Mouse (Mus musculus) forebrain, embryonic 10.5 days (tissue): ENCODE results near the gene Zfp637. TPM values are rescaled to one million over a fixed set of nuclear protein-coding genes. Genes with fewer than 3 reads are reported as not detected.

Experiments
- DNase-seq: peaks from one replicate; pipeline ENCODE4 v3.0.0-alpha.2; 2017; ENCODE audit warnings: low spot score; ENCODE audit errors: extremely low spot score
- H3K27ac ChIP-seq: fragments of 300-500 bp; sonication (generic); 2 replicates; pipeline ENCODE4 v1.5.1; 2016; ENCODE audit warnings: mild to moderate bottlenecking
- H3K27me3 ChIP-seq: fragments of 300-500 bp; sonication (generic); 2 replicates; pipeline ENCODE4 v1.6.1; 2016; ENCODE audit warnings: mild to moderate bottlenecking; ENCODE audit not compliant: poor library complexity, severe bottlenecking
- H3K36me3 ChIP-seq: fragments of 300-500 bp; sonication (generic); replicated peaks from 2 replicates; pipeline ENCODE4 v1.6.1; 2016; ENCODE audit warnings: mild to moderate bottlenecking, moderate library complexity
- H3K4me1 ChIP-seq: fragments of 300-500 bp; sonication (generic); 2 replicates; pipeline ENCODE4 v1.6.1; 2016
- H3K4me3 ChIP-seq: fragments of 300-500 bp; sonication (generic); 2 replicates; pipeline ENCODE4 v1.5.1; 2016; ENCODE audit warnings: mild to moderate bottlenecking, moderate library complexity
- H3K9me3 ChIP-seq: fragments of 300-500 bp; sonication (generic); 2 replicates; pipeline ENCODE4 v1.6.1; 2016; ENCODE audit warnings: mild to moderate bottlenecking, moderate library complexity
- WGBS: fragments of 180-500 bp; shearing (Covaris S2); methylation state at CpG from one replicate; pipeline ENCODE4 v1.1.7; 2016; 5-methylcytosine and 5-hydroxymethylcytosine counted together
- polyA plus RNA-seq: library from polyadenylated mRNA; unstranded; fragments of >200 nt; fragmentation: Nextera tagmentation; extraction: Ambion mirVana; gene quantifications from 2 replicates; pipeline ENCODE4 v1.2.1, GENCODE M21; 2016

Zfp637 gene
- polyA plus RNA-seq = 91.1 and 97.4 TPM in 2 replicates

DNA sequence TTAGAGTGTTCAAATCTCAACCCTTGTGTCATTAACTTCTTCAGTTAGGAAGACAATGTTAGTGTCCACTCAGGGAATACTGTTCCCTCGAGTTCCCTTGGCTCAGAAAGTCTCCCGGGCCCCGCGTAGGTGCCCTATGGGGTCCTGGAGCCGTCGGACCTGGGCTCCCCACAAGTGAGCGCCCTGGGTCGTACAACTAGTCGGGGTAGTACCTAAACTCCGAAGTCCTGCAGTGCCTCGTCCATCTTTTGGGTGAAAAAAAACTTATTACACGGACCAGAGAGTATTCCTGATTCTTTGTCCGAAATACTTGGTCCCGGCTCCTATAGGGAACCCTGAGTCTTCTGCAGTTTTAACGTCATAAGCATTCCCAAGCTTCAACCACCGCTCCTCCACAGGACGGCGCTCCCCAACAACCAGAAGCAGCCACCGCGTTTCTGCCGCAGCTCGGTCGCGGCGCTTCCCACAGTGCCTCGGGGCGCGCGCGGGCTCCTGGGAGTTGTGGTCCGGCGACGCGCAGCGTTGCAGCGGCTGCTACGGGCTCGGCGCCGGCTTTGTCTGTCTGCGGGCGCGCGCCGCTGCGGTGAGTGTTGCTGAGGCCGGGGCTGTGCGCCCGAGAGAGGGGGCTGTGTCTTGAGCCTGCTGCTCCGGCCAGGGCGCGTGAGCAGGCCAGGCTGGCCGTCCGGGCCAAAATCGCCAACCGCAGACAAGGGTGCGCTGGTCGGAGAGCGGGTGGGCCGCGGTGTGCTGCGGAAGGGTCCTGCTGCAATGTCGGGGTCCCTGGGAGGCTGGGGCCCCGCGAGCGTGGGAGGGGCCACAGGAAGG is at the start of gene Zfp637:
Zfp637 (plus strand) TSS at position 495 of the 825 bp plus-strand sequence.
- under 1% methylated on average over 66 of the region's 66 CpGs for WGBS
- H3K27me3 ChIP-seq = no peaks in the 10 kb centered on the region
- H3K4me3 ChIP-seq = peak within 1 kb of the TSS; percentile 88
- peak; percentile 91 for DNase-seq
- peak within 1 kb of the TSS; percentile 98 for H3K27ac ChIP-seq
- H3K9me3 ChIP-seq = no peaks in the 10 kb centered on the region
- peaks cover 14% of the 10 kb centered on the region for H3K4me1 ChIP-seq
- H3K36me3 ChIP-seq = peaks cover 31% of the 10 kb centered on the region

DNA sequence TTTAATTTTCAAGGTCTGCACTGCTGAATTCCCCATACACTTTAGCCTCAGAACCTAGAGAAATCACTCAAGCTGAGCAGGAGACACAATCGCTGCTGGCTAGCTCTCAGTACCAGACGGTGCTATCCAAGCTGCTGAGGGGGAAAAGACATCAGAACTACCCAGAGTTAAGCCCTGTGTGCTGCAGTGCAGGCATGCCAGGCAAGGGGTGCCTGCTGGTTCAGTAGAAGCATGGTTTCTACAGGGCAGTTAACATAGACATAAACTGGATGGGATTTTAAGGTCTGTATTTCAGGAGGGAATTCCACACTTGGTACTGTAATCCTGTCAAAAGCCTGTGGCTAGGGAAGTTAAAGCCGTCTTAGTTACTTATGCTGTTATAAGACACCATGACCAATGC is 45.7 kb upstream of the Zfp637 start:
- no peaks in the 10 kb centered on the region for H3K27me3 ChIP-seq
- no peaks in the 10 kb centered on the region for H3K9me3 ChIP-seq
- H3K4me1 ChIP-seq = peaks cover 4% of the 10 kb centered on the region
- H3K27ac ChIP-seq = no peak overlapping the region
- no peak overlapping the region for H3K4me3 ChIP-seq
- H3K36me3 ChIP-seq = no peaks in the 10 kb centered on the region
- DNase-seq = no peak
- WGBS = 92% methylated on average over 3 of the region's 3 CpGs

DNA sequence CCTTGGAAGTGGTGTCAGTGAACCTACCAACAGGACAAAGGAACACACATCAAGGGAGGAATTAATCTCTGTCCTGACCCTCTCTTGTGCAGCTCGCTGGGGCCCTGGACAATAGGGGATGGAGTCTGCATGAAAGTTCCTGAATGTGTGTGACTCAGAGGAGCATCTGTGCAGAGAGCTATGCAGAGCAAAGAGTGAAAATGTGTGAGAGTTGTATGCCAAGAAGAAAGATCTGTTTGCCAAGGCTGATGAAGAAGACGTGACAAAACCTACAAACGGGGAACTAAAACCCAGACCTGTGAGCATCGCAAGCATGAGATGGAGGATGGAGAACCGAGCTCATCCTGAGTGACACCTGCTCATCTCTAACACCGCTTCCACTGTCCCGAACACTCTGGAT is 40.2 kb upstream of the Zfp637 start:
- Histone ChIP-seq H3K27me3 (no peaks in the 10 kb centered on the region), H3K9me3 (no peaks in the 10 kb centered on the region), H3K36me3 (no peaks in the 10 kb centered on the region), H3K4me3 (no peak overlapping the region), H3K4me1 (peaks cover 21% of the 10 kb centered on the region), H3K27ac (no peak overlapping the region)
- WGBS = 86% methylated on average over 7 of the region's 7 CpGs
- DNase-seq = no peak

DNA sequence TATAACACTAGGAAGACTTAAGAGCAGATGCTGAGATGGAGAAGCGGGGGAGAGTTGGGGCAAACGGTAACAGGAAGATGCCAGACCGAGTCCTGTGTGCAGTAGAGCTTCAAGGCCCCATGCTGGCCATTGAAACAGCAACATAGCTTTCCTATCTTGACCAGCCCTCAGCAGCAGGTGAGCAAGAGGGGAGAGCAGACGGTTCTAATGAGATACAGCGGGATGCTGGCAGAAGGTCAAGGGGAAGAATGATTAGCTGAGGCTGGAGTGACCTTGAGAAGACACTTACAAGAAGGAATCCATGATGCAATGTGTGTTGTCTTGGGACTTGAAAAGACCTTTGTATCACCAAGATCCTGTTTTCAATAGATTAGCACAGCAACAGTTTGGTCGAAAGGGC is 39.2 kb upstream of the Zfp637 start:
- H3K9me3 ChIP-seq = no peaks in the 10 kb centered on the region
- 88% methylated on average over 6 of the region's 6 CpGs for WGBS

DNA sequence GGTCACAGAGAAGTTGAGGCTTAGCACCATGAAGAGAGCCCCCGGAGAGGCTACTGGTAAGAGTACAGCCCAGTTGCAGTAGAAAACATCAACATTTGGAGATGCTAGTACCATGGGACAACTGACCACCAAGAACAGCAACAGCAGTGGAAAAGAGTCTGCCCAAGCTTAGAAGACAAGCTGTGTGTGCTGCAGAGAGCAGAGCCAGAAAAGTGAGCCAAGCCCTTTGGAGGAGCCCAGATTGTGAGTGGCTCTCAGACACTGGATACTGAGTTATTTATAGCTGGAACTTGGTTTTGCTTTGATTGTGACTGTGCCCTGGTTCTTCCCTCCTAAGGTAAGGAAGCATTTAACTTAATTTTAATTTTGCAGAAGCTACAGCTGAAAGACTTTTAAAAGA is 33.2 kb upstream of the Zfp637 start:
- Histone ChIP-seq H3K4me1 (peaks cover 8% of the 10 kb centered on the region), H3K4me3 (no peak overlapping the region), H3K27me3 (no peaks in the 10 kb centered on the region), H3K27ac (no peak overlapping the region), H3K36me3 (no peaks in the 10 kb centered on the region), H3K9me3 (no peaks in the 10 kb centered on the region)
- DNase-seq = no peak
- WGBS = 95% methylated on average over 1 of the region's 1 CpGs

More for the DNA sequence above, 39.2 kb upstream of the Zfp637 start:
- Histone ChIP-seq H3K4me3 (no peak overlapping the region), H3K4me1 (peaks cover 21% of the 10 kb centered on the region), H3K36me3 (no peaks in the 10 kb centered on the region), H3K27ac (no peak overlapping the region), H3K27me3 (no peaks in the 10 kb centered on the region)
- DNase-seq = no peak

DNA sequence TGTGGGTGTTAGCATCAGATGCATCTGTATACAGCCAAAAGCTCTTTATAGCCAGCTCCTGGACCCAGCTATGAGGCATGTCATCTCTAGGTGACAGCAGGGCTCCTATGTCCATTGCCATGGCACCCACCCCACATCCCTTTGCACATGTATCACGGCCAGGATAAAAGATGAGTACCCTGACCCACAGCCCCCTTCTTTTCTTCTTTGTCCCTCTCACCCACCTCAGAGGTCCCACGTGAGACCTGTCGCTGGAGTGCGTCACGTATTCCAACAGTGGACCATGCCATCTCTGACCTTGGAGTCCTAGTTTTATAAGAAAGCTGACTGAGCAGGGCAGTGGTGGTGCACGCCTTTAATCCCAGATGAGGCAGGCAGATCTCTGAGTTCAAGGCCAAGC is 31.2 kb upstream of the Zfp637 start:
- Histone ChIP-seq H3K9me3 (no peaks in the 10 kb centered on the region), H3K4me1 (no peaks in the 10 kb centered on the region), H3K27ac (no peak overlapping the region), H3K4me3 (no peak overlapping the region), H3K27me3 (no peaks in the 10 kb centered on the region), H3K36me3 (no peaks in the 10 kb centered on the region)
- DNase-seq = no peak
- WGBS = 96% methylated on average over 6 of the region's 6 CpGs

DNA sequence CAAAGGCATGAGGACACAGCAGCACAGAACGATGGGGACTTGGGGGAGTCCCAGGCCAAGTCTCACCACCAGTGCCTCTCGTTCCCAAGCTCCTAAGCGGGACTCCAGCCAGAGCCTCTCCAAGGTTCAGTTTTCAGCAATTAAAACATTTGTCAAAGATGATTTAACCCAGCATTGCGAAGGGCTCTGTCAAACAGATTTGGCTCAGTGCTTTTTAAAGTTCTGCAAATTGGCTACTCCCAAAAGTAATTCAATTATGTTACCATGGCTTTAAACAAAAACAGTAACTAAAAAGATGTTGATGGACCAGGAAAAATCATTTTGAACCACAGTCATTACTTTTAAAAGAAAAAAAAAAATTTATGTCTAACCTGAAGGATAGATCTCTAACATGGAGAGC is 30.3 kb upstream of the Zfp637 start:
- WGBS = 81% methylated on average over 4 of the region's 4 CpGs

DNA sequence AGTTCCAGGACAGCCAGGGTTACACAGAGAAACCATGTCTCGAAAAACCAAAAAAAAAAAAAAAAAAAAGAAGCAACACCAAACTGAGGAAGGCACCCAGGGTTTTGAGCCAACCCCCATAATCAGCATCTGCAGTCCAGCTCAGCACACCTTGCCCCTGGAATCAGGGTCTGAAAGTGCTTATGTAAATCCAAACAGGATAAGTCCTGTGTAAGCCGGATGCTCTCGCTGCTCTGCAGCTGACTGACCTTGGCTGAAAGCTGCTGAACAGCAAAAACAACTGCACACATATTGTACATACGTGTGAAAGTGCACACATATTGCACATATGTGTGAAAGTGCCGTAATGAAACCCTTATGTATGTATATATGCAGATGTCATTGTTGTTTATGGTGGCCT is 29.7 kb upstream of the Zfp637 start:
- DNase-seq = no peak
- H3K4me1 ChIP-seq = no peaks in the 10 kb centered on the region
- 78% methylated on average over 5 of the region's 5 CpGs for WGBS
- H3K36me3 ChIP-seq = no peaks in the 10 kb centered on the region
- no peaks in the 10 kb centered on the region for H3K9me3 ChIP-seq
- H3K27me3 ChIP-seq = no peaks in the 10 kb centered on the region
- H3K27ac ChIP-seq = no peak overlapping the region
- H3K4me3 ChIP-seq = no peak overlapping the region

More for the DNA sequence above, 30.3 kb upstream of the Zfp637 start:
- Histone ChIP-seq H3K4me1 (no peaks in the 10 kb centered on the region), H3K27ac (no peak overlapping the region), H3K36me3 (no peaks in the 10 kb centered on the region), H3K27me3 (no peaks in the 10 kb centered on the region), H3K4me3 (no peak overlapping the region), H3K9me3 (no peaks in the 10 kb centered on the region)
- DNase-seq = no peak

DNA sequence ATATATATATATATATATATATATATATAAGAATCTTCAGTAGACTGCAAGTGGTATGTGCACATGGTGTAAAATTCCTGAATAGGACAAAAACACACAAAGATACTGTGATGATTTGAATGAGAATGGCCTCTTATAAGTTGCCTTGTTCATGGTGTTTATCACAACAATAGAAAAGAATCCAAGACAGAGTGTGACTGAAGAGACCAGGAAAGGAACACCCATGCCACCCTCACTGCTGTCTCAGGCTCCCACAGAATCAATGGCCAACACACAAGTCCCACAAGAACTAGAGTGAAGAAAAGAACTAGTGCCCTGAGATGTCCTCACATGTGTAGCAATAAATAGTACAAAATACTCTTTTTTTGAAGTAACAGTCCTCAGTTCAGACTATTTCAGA is 26.3 kb upstream of the Zfp637 start:
- Histone ChIP-seq H3K4me1 (no peaks in the 10 kb centered on the region), H3K4me3 (no peak overlapping the region), H3K27me3 (peaks cover 5% of the 10 kb centered on the region; the same call in 1 of the 2 replicates), H3K27ac (no peak overlapping the region), H3K36me3 (no peaks in the 10 kb centered on the region), H3K9me3 (no peaks in the 10 kb centered on the region)
- DNase-seq = no peak

DNA sequence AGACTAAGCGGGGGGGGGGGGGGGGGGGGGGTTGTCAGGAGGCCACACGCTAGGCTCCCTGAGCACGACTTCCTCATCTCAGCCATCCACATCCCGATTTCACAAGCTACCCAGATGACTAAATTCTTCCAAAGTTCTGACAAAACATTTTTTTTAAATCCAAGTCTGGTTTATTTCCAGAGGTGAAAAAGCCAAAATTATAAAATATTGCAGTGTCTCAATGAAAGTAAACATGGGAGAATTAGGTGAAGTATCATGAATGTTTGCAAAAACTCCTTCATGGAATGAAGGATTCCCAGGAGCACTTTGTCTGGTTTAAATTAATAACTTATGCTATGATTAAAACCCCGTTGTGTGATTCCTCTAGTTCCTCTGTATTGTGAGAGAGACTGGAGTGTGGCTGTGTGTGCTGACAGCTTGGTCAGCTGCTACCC is 23.9 kb upstream of the Zfp637 start:
- H3K4me1 ChIP-seq = 0 out of 2 replicates have a peak, but pooled peaks cover 3% of the 10 kb centered on the region
- H3K36me3 ChIP-seq = no peaks in the 10 kb centered on the region
- no peak overlapping the region for H3K27ac ChIP-seq
- peaks cover 5% of the 10 kb centered on the region; the same call in 1 of the 2 replicates for H3K27me3 ChIP-seq
- no peaks in the 10 kb centered on the region for H3K9me3 ChIP-seq
- DNase-seq = no peak
- 86% methylated on average over 5 of the region's 5 CpGs for WGBS
- no peak overlapping the region for H3K4me3 ChIP-seq

DNA sequence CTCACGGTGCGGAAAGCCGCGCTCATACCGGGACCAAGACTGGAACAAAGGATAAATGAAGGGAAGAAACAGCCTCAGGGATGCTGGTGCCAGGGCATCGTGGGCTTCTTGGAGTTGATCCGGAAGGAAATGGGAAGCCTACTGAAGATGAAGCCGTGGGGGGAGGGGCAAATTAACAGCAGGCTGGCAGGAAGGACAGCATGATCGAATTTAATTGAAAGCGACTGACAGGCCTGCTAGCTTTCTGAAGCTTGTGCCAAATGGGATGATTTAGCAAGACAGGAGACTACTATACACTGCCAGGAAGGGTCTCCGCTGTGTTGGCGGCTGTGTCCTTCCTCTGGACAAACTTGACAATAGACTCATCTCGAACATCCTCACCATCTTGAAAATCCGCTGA is 20.7 kb upstream of the Zfp637 start:
- no peak overlapping the region for H3K4me3 ChIP-seq
- no peaks in the 10 kb centered on the region for H3K9me3 ChIP-seq
- H3K27ac ChIP-seq = no peak overlapping the region
- H3K27me3 ChIP-seq = peaks cover 18% of the 10 kb centered on the region
- 90% methylated on average over 14 of the region's 14 CpGs for WGBS
- DNase-seq = no peak
- H3K36me3 ChIP-seq = no peaks in the 10 kb centered on the region
- H3K4me1 ChIP-seq = 0 out of 2 replicates have a peak, but pooled peaks cover 3% of the 10 kb centered on the region

DNA sequence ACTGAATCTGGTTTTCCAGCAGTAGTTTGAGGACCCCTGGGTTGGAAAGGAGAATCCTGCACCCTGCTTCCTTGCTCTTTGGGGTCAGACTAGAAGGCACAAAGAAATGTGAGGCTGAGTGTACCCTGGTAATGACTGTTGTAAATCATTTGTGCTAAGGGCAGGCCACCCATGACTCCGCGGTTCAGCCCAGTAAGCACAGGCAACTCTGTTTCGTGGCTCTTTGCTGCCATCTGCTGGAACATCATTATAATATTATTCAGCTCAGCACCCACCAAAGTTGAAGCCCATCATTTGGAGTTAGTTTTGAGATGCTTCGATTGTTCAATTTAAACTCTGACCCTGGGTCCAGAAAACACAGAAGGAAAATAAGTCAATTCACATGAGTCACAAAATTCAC is 15.6 kb upstream of the Zfp637 start:
- H3K27ac ChIP-seq = no peak overlapping the region
- DNase-seq = peak; percentile 64
- 0 out of 2 replicates have a peak, but pooled peaks cover under 1% of the 10 kb centered on the region for H3K4me1 ChIP-seq
- no peak overlapping the region for H3K4me3 ChIP-seq
- no peaks in the 10 kb centered on the region for H3K9me3 ChIP-seq
- WGBS = 21% methylated on average over 4 of the region's 4 CpGs
- H3K27me3 ChIP-seq = peaks cover 35% of the 10 kb centered on the region
- no peaks in the 10 kb centered on the region for H3K36me3 ChIP-seq

DNA sequence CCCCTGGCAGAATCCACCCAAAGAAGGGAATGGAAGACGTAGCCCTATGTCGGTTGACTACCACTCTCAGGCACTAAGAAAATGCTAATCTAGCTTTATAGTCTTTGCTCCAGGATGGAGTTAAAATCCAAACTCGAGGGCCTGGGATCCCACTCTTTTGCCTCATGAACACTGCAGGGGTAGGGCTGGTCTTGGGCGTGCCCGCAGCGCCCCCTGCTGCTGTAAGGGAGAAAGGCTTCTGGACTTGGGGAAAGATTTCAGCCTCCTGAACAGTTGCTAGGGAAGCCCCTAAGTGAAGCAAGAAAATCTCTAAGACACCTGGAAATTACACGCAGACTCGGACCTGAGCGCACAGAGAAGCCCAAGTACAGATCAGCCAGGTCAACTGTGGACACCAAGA is 12.7 kb upstream of the Zfp637 start:
- Histone ChIP-seq H3K36me3 (no peaks in the 10 kb centered on the region), H3K4me1 (no peaks in the 10 kb centered on the region), H3K9me3 (no peaks in the 10 kb centered on the region), H3K27me3 (peaks cover 34% of the 10 kb centered on the region), H3K27ac (no peak overlapping the region), H3K4me3 (no peak overlapping the region)
- 25% methylated on average over 9 of the region's 9 CpGs for WGBS
- DNase-seq = peak; percentile 69
